Mouse (Mus musculus): ENCODE data around the gene Pdzd7. TPM values are rescaled to one million over a fixed set of nuclear protein-coding genes. Genes with fewer than 3 reads are reported as not detected.

The Pdzd7 gene
- 0.31 and 1.4 TPM in 2 replicates for polyA plus RNA-seq (2012; rRNA removed; ENCODE audit: low replicate concordance)

GRCm38 (mm10) chr19:45045651-45046050 lies at the start of gene Pdzd7:
Gene Pdzd7, minus strand, starts transcription at chr19:45045717.

GRCm38 (mm10) chr19:45074580-45075322 lies 29.2 kb upstream of the Pdzd7 start, which contains the start of gene Kazald1:
Gene Kazald1, plus strand, starts transcription at chr19:45075241.

GRCm38 (mm10) chr19:45047417-45047934 lies 2.0 kb upstream of the Pdzd7 start, which contains the start of gene Sfxn3:
Gene Sfxn3, plus strand, starts transcription at chr19:45047503.

GRCm38 (mm10) chr19:45014335-45014971 lies 31.1 kb downstream of the Pdzd7 start, which contains the start of gene Lzts2:
Gene Lzts2, plus strand, starts transcription at chr19:45014414.

GRCm38 (mm10) chr19:45005957-45006712 lies 39.4 kb downstream of the Pdzd7 start, which contains the start of gene Mrpl43:
Gene Mrpl43, minus strand, starts transcription at chr19:45006442.

GRCm38 (mm10) chr19:45005444-45005843 lies 40.1 kb downstream of the Pdzd7 start, which contains the start of gene Twnk:
Gene Twnk, plus strand, starts transcription at chr19:45005663.

GRCm38 (mm10) chr19:44988831-44989566 lies 56.5 kb downstream of the Pdzd7 start, which contains the start of gene Sema4g:
Gene Sema4g, plus strand, starts transcription at chr19:44989101.

Other genes with a start within 250 kb of the Pdzd7 start
- gene Slf2, start 114.6 kb downstream of the Pdzd7 start, polyA plus RNA-seq (2012; rRNA removed; ENCODE audit: low replicate concordance), result 18.9 and 22.3 TPM in 2 replicates
- 290 and 406 TPM in 2 replicates for gene Sema4g, start 56.6 kb downstream of the Pdzd7 start, polyA plus RNA-seq (2012; rRNA removed; ENCODE audit: low replicate concordance)
- 4.6 and 5.2 TPM in 2 replicates for gene Twnk, start 40.1 kb downstream of the Pdzd7 start, polyA plus RNA-seq (2012; rRNA removed; ENCODE audit: low replicate concordance)
- gene Mrpl43, start 39.3 kb downstream of the Pdzd7 start, polyA plus RNA-seq (2012; rRNA removed; ENCODE audit: low replicate concordance), result 169 and 174 TPM in 2 replicates
- 65.6 and 89.6 TPM in 2 replicates for gene Lzts2, start 31.3 kb downstream of the Pdzd7 start, polyA plus RNA-seq (2012; rRNA removed; ENCODE audit: low replicate concordance)
- 4.5 and 10.4 TPM in 2 replicates for gene Sfxn3, start 1.8 kb upstream of the Pdzd7 start, polyA plus RNA-seq (2012; rRNA removed; ENCODE audit: low replicate concordance)
- 2.1 TPM in 2 replicates for gene Kazald1, start 29.5 kb upstream of the Pdzd7 start, polyA plus RNA-seq (2012; rRNA removed; ENCODE audit: low replicate concordance)
- not detected in 2 replicates for gene Tlx1, start 105.0 kb upstream of the Pdzd7 start, polyA plus RNA-seq (2012; rRNA removed; ENCODE audit: low replicate concordance)
- 0.04 TPM in 1 of 2 replicates, not detected in the other for gene Lbx1, start 190.1 kb upstream of the Pdzd7 start, polyA plus RNA-seq (2012; rRNA removed; ENCODE audit: low replicate concordance)